Mouse (Mus musculus): ENCODE measurements around the gene Rbm42.

- TF ChIP-seq CTCF (IDR thresholded peaks at IDR 0.05; ENCODE audit: low read depth, low read length): no peak
- TF ChIP-seq POLR2A (IDR thresholded peaks at IDR 0.05; ENCODE audit: insufficient read depth, low read length): no peak
Observed at GRCm38 (mm10) chr7:30604944-30605343, 45.2 kb downstream of the Rbm42 start.
